Mouse (Mus musculus) kidney, postnatal 0 days (tissue): ENCODE measurements around the gene Ncapd3. TPM values are rescaled to one million over a fixed set of nuclear protein-coding genes. Genes with fewer than 3 reads are reported as not detected.

Source experiments
- ATAC-seq: fragments of 200-750 bp; cut with Nextera tagmentation; replicated peaks from 2 replicates; pipeline ENCODE4 v1.8.0; 2017; ENCODE audit warnings: low read depth, moderate number of reproducible peaks, moderate TSS enrichment, moderate library complexity; ENCODE audit not compliant: low FRiP score
- DNase-seq: peaks from one replicate; pipeline ENCODE4 v3.0.0-alpha.2; 2016; ENCODE audit warnings: low spot score
- H3K27ac ChIP-seq: fragments of 300-500 bp; sonication (generic); 2 replicates; pipeline ENCODE4 v1.5.1; 2014; ENCODE audit warnings: mild to moderate bottlenecking
- H3K27me3 ChIP-seq: fragments of 300-500 bp; sonication (generic); 2 replicates; pipeline ENCODE4 v1.6.1; 2014; ENCODE audit warnings: low read length, mixed read lengths; ENCODE audit not compliant: insufficient read depth
- H3K36me3 ChIP-seq: fragments of 300-500 bp; sonication (generic); 2 replicates; pipeline ENCODE4 v1.6.1; 2014; ENCODE audit warnings: low read length, mixed read lengths; ENCODE audit not compliant: insufficient read depth
- H3K4me1 ChIP-seq: fragments of 300-500 bp; sonication (generic); replicated peaks from 2 replicates; pipeline ENCODE4 v1.6.1; 2014; ENCODE audit warnings: antibody characterized with exemption, low read length, mixed read lengths; ENCODE audit not compliant: insufficient read depth
- H3K4me2 ChIP-seq: fragments of 300-500 bp; sonication (generic); 2 replicates; pipeline ENCODE4 v1.6.1; 2014; ENCODE audit warnings: mild to moderate bottlenecking, low read length, moderate library complexity, mixed read lengths
- H3K4me3 ChIP-seq: fragments of 300-500 bp; sonication (generic); replicated peaks from 2 replicates; pipeline ENCODE4 v1.5.1; 2014; ENCODE audit warnings: low read depth, low read length
- H3K9ac ChIP-seq: fragments of 300-500 bp; sonication (generic); 2 replicates; pipeline ENCODE4 v1.6.1; 2014; ENCODE audit warnings: low read depth, low read length
- H3K9me3 ChIP-seq: fragments of 300-500 bp; sonication (generic); replicated peaks from 2 replicates; pipeline ENCODE4 v1.6.1; 2016; ENCODE audit warnings: low read length, inconsistent platforms, mixed read lengths
- CTCF ChIP-seq: IDR thresholded peaks from 2 replicates; pipeline ENCODE4 v1.5.1; 2016; ENCODE audit warnings: antibody characterized with exemption, low read depth, mild to moderate bottlenecking, moderate library complexity
- WGBS: fragments of 180-500 bp; shearing (Covaris S2); extraction: QIAGEN DNeasy Blood & Tissue Kit; methylation state at CpG from one replicate; pipeline ENCODE4 v1.1.7; 2014; 5-methylcytosine and 5-hydroxymethylcytosine counted together
- polyA plus RNA-seq: library from polyadenylated mRNA; unstranded; fragments of >200 nt; fragmentation: Nextera tagmentation; extraction: Ambion mirVana; gene quantifications from 2 replicates; pipeline ENCODE4 v1.2.1, GENCODE M21; 2015

Gene Ncapd3
- polyA plus RNA-seq, 1 experiment from 2014 or later, result 13.0 TPM

DNA sequence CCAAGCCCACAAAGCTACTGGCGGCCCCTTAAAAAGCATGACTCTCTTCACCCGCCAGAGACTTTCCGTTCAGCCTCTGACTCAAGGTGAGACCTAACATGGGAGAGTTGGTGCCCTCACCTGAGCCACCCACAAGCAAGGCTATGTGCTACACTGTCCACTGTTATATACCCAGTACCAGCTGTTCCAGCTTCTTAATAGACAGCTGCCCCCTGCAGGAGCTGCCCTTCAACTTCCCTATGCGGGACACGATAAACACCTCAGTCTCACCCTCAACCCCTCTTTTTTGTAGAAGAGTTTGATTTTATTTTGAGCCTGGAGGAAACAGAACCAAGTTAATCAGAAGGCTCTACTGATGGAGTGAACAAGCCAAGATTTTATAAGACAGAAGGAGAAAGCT lies 23.1 kb upstream of the Ncapd3 start:
- H3K4me1 ChIP-seq, result no peaks in the 10 kb centered on the region
- DNase-seq (no peak), ATAC-seq (no peak)
- H3K4me2 ChIP-seq, result no peak overlapping the region
- WGBS, result 95% methylated on average over 5 of the region's 5 CpGs
- TF ChIP-seq CTCF, result no peak
- H3K27ac ChIP-seq, result no peak overlapping the region
- no peak overlapping the region for H3K4me3 ChIP-seq
- no peaks in the 10 kb centered on the region for H3K9me3 ChIP-seq
- H3K36me3 ChIP-seq, result peaks cover 70% of the 10 kb centered on the region
- H3K27me3 ChIP-seq, result no peaks in the 10 kb centered on the region
- H3K9ac ChIP-seq, result no peak overlapping the region

DNA sequence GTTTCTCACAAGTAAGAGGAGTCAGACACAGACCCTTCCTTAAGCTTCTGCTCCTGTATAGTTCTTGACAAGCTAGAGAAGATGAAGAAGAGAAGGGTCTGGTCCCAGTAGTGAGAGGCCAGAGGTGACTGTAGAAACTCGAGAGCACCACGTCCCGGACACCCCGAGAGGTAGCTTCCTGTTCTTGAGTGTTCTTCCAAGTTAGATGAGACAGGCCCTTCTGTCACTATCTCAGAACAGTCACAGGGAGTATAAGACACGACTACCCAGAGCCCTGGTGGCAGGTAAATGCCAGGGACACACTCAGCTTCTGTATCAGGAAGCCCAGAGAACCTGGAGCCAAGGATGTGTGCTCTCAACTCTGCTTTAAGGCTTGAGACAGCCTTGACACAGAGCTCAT lies 20.7 kb upstream of the Ncapd3 start:
- Histone ChIP-seq H3K27ac (no peak overlapping the region), H3K27me3 (no peaks in the 10 kb centered on the region), H3K9ac (no peak overlapping the region), H3K4me3 (no peak overlapping the region), H3K4me2 (no peak overlapping the region), H3K9me3 (no peaks in the 10 kb centered on the region), H3K4me1 (no peaks in the 10 kb centered on the region), H3K36me3 (peaks cover 72% of the 10 kb centered on the region)
- no peak for ATAC-seq
- no peak for DNase-seq
- WGBS, result 81% methylated on average over 5 of the region's 5 CpGs
- TF ChIP-seq CTCF, result no peak

DNA sequence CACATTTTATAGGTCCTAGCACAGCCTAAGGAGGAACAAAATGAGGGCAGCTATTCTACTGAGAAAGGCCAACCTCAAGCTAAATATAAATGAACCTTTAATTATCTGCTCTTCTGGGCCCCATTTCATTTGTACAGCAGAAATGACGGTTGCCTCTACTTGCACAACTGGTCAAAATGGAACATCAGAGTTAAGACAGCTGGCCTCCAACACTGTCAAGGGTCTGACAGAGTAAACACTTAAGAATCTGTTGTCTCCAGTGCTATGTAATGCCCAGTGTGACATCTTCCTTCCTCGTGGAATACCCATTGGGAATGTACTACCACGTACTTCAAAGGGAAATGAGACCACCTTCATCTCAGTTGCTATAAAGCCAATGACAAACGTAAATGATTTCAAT lies 18.4 kb upstream of the Ncapd3 start:
- Histone ChIP-seq H3K9ac (no peak overlapping the region), H3K27me3 (no peaks in the 10 kb centered on the region), H3K36me3 (peaks cover 68% of the 10 kb centered on the region), H3K4me2 (no peak overlapping the region), H3K4me1 (no peaks in the 10 kb centered on the region), H3K4me3 (no peak overlapping the region), H3K9me3 (no peaks in the 10 kb centered on the region), H3K27ac (no peak overlapping the region)
- no peak for TF ChIP-seq CTCF
- ATAC-seq (no peak), DNase-seq (no peak)
- 91% methylated on average over 4 of the region's 4 CpGs for WGBS

DNA sequence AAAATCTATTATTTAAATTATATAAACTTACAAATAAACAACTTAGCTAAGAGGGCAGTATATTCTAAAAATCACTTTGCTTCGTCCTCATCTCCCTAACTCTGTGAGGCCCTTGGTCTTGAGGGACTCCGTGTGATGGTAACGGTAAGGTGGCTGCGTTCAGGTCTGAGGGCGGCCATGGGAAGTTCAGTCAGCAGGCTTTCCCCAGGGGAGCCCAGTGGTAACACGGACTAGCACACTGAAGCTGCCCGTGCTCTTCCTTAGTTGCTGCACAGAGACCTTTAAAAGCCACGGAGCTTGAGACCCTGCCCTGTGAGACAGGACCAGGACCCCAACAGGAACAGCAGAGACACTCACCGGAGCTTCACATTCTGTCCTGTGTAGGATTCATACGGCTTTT lies 11.0 kb upstream of the Ncapd3 start:
- Histone ChIP-seq H3K4me2 (no peak overlapping the region), H3K4me3 (no peak overlapping the region), H3K9me3 (no peaks in the 10 kb centered on the region), H3K9ac (no peak overlapping the region), H3K27ac (no peak overlapping the region), H3K4me1 (no peaks in the 10 kb centered on the region), H3K27me3 (no peaks in the 10 kb centered on the region), H3K36me3 (peaks cover 29% of the 10 kb centered on the region)
- TF ChIP-seq CTCF, result no peak
- no peak for DNase-seq
- no peak for ATAC-seq
- 93% methylated on average over 10 of the region's 10 CpGs for whole genome bisulfite sequencing

DNA sequence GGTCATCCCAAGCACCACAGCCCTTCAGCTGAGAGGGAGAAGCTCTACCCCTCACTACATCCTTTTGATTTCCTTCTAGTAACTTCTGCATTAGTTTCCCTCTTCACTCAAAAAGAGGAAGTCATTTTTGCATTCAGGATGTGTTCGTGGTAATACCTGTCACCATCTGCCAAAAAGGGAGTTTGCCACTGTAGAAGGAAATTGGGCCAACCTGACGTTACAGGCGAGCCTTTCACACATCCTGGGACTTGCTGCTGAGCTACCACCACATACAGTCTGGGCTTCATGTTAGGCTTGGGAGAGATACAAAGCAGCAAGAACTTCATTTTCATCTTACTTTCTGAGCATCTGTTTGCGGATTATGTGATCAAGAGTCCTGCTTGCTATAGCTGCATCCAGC lies 6.3 kb upstream of the Ncapd3 start:
- peaks cover 20% of the 10 kb centered on the region for H3K4me1 ChIP-seq
- TF ChIP-seq CTCF, result no peak
- no peak overlapping the region for H3K4me3 ChIP-seq
- H3K27ac ChIP-seq, result no peak overlapping the region
- no peak overlapping the region for H3K9ac ChIP-seq
- H3K9me3 ChIP-seq, result no peaks in the 10 kb centered on the region
- H3K4me2 ChIP-seq, result no peak overlapping the region
- WGBS, result 79% methylated on average over 4 of the region's 4 CpGs
- no peaks in the 10 kb centered on the region for H3K27me3 ChIP-seq
- H3K36me3 ChIP-seq, result peaks cover 8% of the 10 kb centered on the region; the same call in 1 of the 2 replicates
- no peak for ATAC-seq
- no peak for DNase-seq

DNA sequence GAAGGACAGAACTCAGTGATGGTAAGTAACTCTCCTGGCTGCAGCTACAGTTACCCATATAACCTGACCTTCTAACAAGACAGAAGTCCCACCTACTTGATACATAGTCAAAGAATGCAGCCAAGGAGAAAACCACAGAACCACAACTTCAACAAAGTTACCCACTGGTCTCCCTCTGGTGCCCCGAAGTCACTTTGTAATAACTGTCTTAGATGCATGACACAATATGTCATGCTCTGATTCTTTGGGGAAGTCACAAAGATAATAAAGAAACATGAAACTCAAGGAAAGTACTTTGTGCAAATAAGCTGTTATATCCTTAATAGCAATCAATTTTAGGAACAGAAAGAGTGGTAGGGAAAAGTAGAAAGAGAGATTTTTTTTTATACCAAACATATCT lies 3.3 kb upstream of the Ncapd3 start:
- Histone ChIP-seq H3K4me3 (no peak overlapping the region), H3K27ac (no peak overlapping the region), H3K9me3 (no peaks in the 10 kb centered on the region), H3K9ac (no peak overlapping the region), H3K36me3 (0 out of 2 replicates have a peak, but pooled peaks cover 3% of the 10 kb centered on the region), H3K4me1 (peaks cover 23% of the 10 kb centered on the region), H3K27me3 (no peaks in the 10 kb centered on the region), H3K4me2 (no peak overlapping the region; the same call in 1 of the 2 replicates)
- DNase-seq (no peak), ATAC-seq (no peak)
- WGBS, result 56% methylated on average over 1 of the region's 1 CpGs
- TF ChIP-seq CTCF, result no peak
